Mouse (Mus musculus): ENCODE results near the gene Mical2.

Gene Mical2

DNA sequence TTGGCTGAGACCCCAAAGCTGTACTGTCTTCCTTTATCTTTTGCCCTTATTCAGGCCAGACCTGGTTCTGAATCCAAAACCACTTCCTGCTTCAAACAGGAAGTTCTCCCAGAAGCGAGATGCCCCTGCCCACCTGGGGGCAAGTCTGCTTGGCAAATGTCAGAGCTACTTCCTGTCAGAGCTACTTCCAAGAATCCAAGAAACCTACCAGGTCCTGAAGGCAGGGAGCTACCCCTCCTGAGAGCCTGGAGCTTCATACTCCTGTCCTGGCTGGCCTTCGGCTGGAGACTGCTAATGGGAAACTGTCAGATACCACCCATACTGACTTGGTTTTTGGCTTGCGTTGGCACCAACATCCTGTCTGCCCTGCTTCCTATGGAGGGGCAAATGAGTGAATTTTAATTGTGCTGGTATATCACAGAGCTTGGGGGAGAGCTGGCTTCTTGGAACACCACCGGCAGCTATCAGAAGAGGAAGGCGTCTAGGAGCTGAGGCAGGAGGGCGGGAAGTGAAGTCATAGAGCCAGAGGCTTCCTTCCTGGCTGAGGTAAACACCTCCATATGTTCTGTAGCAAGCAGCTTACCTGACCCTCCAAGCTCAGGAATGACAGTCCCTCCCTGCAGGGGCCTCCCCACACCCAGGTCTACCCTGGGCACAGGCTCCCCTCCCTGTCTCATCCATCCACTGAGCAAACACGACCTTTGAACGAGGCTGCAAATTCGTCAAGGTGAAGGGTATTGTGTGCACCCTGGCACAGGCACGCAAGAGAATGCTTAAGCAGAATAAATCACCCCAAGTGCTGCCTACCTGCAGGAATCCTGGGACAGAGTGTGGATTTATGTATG is 17.1 kb upstream of the Mical2 start:
- DNase-seq (ENCODE audit: low spot score in 2 of 2) = no peak

- no peak for DNase-seq (ENCODE audit: low spot score in 2 of 2)
Measured at GRCm38 (mm10) chr7:112209621-112210020, 16.0 kb upstream of the Mical2 start.

DNA sequence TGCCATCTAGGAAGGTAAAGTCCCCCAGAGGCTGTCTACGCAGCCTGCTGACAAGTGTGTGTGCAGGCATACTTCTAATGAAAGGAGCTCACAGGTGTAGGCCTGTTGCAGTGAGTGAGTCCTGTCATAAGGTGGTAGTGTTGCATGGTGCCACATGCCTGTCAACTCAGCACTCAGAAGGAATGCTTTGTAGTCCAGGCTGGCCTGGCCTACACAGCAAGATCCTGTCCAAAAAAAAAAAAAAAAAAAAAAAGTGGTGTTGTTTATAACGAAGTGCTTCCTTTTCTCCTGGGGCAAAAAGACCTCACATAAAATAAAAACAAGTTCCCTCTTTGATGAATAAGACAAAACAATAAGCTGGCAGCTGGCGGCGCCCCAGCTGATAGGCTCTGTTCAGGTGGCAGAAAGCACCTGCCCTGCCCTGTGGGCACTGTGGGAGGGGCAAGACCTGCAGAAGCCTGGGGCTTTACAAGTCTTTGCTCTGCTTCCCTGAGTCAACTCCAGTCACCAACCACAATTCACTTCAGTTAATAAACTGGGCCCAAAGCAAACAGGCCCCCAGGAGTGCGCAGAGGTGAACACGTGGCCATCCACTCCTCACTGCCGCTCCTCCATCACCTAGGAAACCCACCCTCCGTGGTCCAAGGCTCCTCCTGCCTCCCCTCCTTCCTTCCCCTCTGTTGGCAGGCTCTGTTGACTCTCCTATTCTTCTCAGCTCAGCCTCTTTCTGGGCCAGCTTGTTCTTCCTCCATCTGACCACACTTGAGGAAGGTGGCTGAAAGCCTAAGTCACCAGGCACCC is 12.5 kb upstream of the Mical2 start:
- DNase-seq (ENCODE audit: low spot score in 2 of 2) = no peak

GRCm38 (mm10) chr7:112215871-112216270 is 9.8 kb upstream of the Mical2 start:
- DNase-seq (ENCODE audit: low spot score in 2 of 2) = no peak

DNA sequence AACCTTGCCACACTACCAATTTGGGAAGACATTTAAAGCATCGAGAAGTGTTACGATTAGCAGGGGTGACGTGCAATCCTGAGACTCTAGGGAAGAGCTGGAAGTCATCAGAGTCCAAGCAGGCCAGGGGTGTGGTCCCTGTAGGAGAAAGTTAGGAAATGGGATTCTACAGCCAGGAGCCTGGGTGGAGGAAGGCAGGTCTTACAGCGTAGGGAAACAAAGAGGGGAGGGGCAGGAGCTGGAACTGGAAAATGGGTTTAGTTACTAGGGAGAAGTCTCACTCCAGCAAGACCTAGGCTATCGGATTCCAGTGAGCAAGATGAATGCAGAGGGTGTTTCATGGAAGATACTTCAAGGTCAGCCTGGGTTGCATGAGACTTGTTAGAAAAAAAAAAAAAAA is 8.9 kb upstream of the Mical2 start:
- no peak for DNase-seq (ENCODE audit: low spot score in 2 of 2)

GRCm38 (mm10) chr7:112217208-112217607 is 8.4 kb upstream of the Mical2 start:
- DNase-seq (ENCODE audit: low spot score in 2 of 2) = no peak

DNA sequence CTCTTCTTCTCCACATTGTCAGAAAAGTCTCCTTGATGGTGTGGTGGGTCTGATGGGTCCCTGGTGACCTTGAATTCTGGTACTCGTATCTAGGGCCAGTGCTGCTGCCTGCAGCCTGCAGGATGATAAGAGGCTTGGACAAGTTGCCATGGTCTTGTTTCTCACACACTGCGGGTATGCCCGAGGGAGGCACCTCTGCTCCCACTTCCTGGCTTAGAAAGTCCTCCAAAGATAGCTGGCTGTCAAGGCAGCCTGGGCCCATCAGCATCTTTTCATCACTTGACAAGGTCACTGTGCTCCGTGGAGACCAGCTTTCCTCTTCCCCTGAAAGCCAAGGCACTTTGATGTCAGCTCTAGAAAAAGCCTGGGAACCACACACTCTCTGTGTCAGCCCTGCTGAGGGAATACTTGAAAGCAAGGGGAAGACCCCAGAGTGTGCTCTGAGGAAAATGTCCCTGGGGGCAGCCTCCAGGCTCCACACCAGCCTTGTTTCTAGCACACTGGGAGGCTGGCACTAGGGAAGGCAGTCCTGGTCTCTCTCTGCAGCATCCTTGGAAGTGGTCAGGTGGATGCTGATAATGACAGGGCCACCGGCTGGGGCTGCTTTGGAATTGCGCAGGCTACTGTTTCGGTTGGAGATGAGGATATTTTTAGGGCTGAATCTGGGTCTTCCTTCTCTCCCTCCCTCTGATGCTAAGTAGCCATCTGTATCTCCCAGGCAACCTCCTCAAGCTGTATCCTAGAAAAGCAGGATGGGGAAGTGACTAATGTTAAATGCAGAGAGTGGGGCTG is 2.7 kb upstream of the Mical2 start:
- no peak for DNase-seq (ENCODE audit: low spot score in 2 of 2)

DNA sequence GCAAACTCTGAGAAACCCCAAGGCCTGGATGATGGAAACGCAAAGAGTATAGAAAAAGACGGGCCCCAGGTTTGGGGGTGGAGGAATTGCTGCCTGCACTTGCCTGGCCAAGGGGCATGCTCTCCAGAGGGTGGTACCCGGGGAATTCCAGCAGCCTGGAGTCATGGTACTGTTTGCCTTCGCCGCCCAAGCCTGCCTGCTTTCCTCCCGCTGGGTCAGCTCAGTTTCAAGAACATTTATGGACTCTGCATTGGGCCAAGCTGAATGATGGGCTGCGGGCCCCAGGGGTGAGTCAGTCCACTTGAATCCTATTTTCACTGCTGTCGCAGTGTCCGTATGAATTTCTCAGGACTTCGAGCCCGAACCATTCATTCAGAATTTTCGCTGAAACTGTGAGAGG is 802 bp upstream of the Mical2 start:
- no peak for DNase-seq (ENCODE audit: low spot score in 2 of 2)

- no peak for DNase-seq (ENCODE audit: low spot score in 2 of 2)
Measured at GRCm38 (mm10) chr7:112226446-112227265, 1.0 kb downstream of the Mical2 start.

- no peak for DNase-seq (ENCODE audit: low spot score in 2 of 2)
Measured at GRCm38 (mm10) chr7:112227266-112227562, 1.6 kb downstream of the Mical2 start.

- no peak for DNase-seq (ENCODE audit: low spot score in 2 of 2)
Measured at GRCm38 (mm10) chr7:112228827-112229498, 3.3 kb downstream of the Mical2 start.

GRCm38 (mm10) chr7:112231731-112232130 is 6.1 kb downstream of the Mical2 start:
- no peak for DNase-seq (ENCODE audit: low spot score in 2 of 2)

GRCm38 (mm10) chr7:112233345-112234005 is 7.8 kb downstream of the Mical2 start:
- DNase-seq (ENCODE audit: low spot score in 2 of 2) = peak in 1 of 2 experiments; percentile 57

DNA sequence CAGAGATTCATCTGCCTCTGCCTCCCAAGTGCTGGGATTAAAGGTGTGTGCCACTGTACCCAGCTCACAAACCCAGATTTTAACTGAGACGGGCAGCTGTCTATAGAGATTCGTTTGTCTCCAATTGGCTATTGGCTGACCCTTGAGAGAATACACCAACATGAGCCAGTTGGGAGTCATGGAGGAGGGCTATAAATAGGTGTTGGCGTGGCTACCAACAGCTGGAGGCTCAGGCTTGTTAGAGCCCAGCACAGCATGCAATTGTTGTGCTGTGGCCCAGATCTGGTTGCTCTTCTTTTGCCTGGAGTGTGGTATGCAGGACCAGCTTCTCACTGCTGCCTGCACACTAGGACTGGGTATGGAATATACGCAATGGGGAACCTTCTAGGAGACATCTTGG is 8.8 kb downstream of the Mical2 start:
- DNase-seq (ENCODE audit: low spot score in 2 of 2) = no peak

GRCm38 (mm10) chr7:112235493-112235892 is 9.8 kb downstream of the Mical2 start:
- DNase-seq (ENCODE audit: low spot score in 2 of 2) = no peak

- DNase-seq (ENCODE audit: low spot score in 2 of 2) = no peak
Measured at GRCm38 (mm10) chr7:112237211-112237610, 11.6 kb downstream of the Mical2 start.

DNA sequence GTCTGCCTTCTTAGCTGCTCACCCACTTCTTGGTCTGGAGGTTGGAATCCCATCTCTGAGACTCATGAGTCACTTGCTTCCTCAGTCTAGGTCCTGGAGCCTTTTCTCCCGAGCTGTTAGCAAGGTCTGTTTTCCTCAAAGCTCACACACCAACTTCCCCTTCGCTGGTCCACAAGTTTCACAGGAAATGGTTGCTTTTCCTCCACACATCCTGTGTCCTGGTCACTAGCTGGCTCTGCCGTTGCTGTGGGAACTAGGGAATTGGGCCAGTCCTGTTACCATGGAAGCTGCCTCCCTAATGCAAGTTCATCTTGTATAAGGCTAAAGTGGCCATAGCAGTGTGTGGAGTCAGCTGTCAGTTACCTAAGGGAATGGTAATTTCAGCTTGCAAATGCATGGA is 12.2 kb downstream of the Mical2 start:
- DNase-seq (ENCODE audit: low spot score in 2 of 2) = no peak

- peak in 1 of 2 experiments; percentile 57 for DNase-seq (ENCODE audit: low spot score in 2 of 2)
Measured at GRCm38 (mm10) chr7:112238768-112239728, 13.4 kb downstream of the Mical2 start.

DNA sequence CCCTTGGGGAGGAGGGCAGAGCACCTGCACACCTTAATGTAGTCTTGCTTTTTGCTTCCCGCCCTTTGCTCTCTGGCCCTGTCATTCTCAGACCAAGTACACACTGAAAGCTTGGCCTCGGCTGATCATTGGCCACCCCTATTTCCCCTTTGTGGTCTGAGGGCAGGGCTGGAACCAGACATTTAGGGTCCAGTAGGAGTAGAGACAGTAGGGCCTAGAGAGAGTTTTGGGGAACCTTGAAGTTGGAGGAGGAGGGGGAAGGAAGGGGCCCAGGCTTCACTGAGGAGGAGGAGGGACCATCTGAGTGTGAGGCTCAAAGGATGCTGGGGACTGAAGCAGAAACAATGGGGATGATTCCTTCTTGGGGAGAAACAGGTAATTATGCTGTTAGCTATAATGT is 15.1 kb downstream of the Mical2 start:
- no peak for DNase-seq (ENCODE audit: low spot score in 2 of 2)

Measured in frontal cortex, postnatal 25 days (tissue).